Mouse (Mus musculus) E14TG2a.4 (cell line): ENCODE measurements around the gene Hist4h4.

Source experiments
- CTCF ChIP-seq: conservative IDR thresholded peaks from 2 replicates; pipeline ENCODE4 v1.5.1; 2014; ENCODE audit warnings: low read length
- NANOG ChIP-seq: IDR thresholded peaks from 2 replicates; pipeline ENCODE4 v1.6.1; 2014; ENCODE audit warnings: borderline replicate concordance, low read length, mixed read lengths

DNA sequence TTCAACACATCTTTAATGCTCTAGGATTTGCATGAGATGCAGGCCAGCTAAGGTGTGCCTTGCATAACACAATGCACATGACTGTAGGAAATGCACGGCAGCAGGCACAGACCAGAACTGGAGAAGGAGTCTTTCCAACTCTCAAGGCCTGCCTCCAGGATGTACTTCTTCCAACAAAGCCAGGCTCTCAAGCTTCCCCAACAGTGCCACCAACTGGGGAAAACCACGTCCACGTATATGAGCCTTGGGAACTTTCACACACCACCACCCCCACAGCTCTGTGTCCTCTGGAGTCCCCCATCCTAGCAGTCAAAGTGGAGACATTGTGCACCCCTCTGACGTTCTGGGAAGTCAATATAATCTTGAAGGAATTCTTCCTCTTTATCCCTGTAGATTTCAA lies 8.9 kb upstream of the Hist4h4 start:
- TF ChIP-seq CTCF = no peak
- TF ChIP-seq NANOG = no peak
